ENCODE assay signal across 7 mouse cellular contexts in the genomic region with DNA sequence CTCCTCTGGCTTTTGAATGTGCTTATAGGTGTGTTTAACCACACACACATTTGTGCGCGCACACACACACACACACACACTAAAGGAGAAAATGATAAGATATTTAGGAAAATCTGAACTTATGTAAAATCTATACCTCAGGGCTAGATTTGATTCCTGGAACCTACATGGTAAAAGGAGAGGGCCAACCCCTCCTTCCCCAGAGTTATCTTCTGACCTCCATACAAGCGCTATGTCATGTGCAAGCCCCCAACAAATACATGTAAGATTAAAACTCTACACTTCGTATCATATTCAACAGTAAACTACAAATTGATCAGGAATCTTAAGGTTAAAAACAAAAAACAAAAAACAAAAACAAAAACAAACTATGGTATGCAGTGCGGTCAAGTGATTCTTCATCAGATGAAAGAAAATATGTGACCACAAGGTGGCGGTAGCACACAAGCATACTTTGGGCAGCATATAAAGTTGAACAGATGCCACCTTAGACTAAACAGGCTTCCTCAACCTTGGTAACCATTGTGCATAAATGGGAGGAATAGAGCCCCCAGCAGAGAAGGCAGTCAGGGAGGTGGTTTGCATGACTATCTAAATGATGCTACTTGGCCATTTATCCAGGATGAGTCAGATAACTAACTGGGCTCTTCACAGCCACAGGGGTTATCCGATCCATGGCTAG. TPM values are rescaled to one million over a fixed set of nuclear protein-coding genes. Genes with fewer than 3 reads are reported as not detected.
A peak's percentile ranks its signal among the peaks of the same experiment; 100 is the strongest.
DNase-seq lines count a peak whose midpoint lies in the region; ATAC-seq and TF ChIP-seq lines count a peak whose summit lies in the region.

No protein-coding gene starts in this region.

- peak; percentile 89 for TF ChIP-seq RAD21 in CH12.LX (IDR thresholded peaks at IDR 0.05; ENCODE audit: low read depth, low read length)

- no peak for TF ChIP-seq EP300 in CH12.LX (IDR thresholded peaks at IDR 0.05; ENCODE audit: low read length)

- peak; percentile 61 to 89; a peak in 3 of 4 replicates for TF ChIP-seq CTCF in CH12.LX (conservative IDR thresholded peaks at IDR 0.05 in 1 of 2, IDR thresholded peaks at IDR 0.05 in 1 of 2; ENCODE audit: low read depth in 2 of 2, low read length in 2 of 2)
- peak; percentile 88 for TF ChIP-seq CTCF in layer of hippocampus, adult 2 months (conservative IDR thresholded peaks at IDR 0.05)

- H3K4me2 ChIP-seq in CH12.LX (ENCODE audit: insufficient read depth, low read depth, poor library complexity, severe bottlenecking), result no peak overlapping the region
- H3K4me2 ChIP-seq in lung, embryonic 16.5 days (ENCODE audit: low read depth, low read length), result no peak overlapping the region

- in situ Hi-C loops in CH12.LX (cut with MboI; ENCODE audit: low pct_ligation_motif_present, low pct_unique_long_range_greater_than_20kb, low sequenced_read_pairs), result no loop called here

- H3K27ac ChIP-seq in CH12.LX (ENCODE audit: insufficient read depth, low read depth), result no peak overlapping the region
- H3K27ac ChIP-seq in embryonic facial prominence, embryonic 10.5 days (replicated peaks), result no peak overlapping the region
- no peak overlapping the region for H3K27ac ChIP-seq in layer of hippocampus, adult 2 months
- H3K27ac ChIP-seq in lung, embryonic 16.5 days (ENCODE audit: low read length), result no peak overlapping the region

- peaks cover 23 to 32% of the 10 kb centered on the region in 2 experiments for H3K36me3 ChIP-seq in CH12.LX (replicated peaks in 1 of 2; ENCODE audit: control insufficient read depth in 1 of 2, insufficient read depth in 1 of 2, low read length in 1 of 2)
- peaks cover 38% of the 10 kb centered on the region for H3K36me3 ChIP-seq in embryonic facial prominence, embryonic 10.5 days (replicated peaks)
- H3K36me3 ChIP-seq in lung, embryonic 16.5 days (ENCODE audit: control insufficient read depth, insufficient read depth, low read length), result peaks cover 33% of the 10 kb centered on the region

- no peaks in the 10 kb centered on the region for H3K79me2 ChIP-seq in CH12.LX (replicated peaks; ENCODE audit: control insufficient read depth, extremely low read depth, insufficient read depth, poor library complexity, severe bottlenecking)

- peak; percentile 69 for DNase-seq in CH12.LX (ENCODE audit: extremely low read depth)
- DNase-seq in adrenal gland, adult 18-20 months (ENCODE audit: low spot score in 2 of 2), result peak; percentile 48 to 54
- DNase-seq in embryonic facial prominence, embryonic 10.5 days (ENCODE audit: low spot score), result peak; percentile 54
- DNase-seq in layer of hippocampus, adult 2 months (ENCODE audit: low spot score in 2 of 2), result peak; percentile 32 to 70
- peak; percentile 69 for DNase-seq in retina, postnatal 7 days (ENCODE audit: low read depth, low spot score)

- H3K4me3 ChIP-seq in CH12.LX (replicated peaks in 1 of 3; ENCODE audit: low read depth in 2 of 3, low read length in 2 of 3, poor library complexity in 1 of 3), result no peak overlapping the region
- no peak overlapping the region for H3K4me3 ChIP-seq in embryonic facial prominence, embryonic 10.5 days
- H3K4me3 ChIP-seq in layer of hippocampus, adult 2 months, result no peak overlapping the region
- no peak overlapping the region for H3K4me3 ChIP-seq in lung, embryonic 16.5 days (ENCODE audit: low read length)

- no peak for TF ChIP-seq POLR2A in CH12.LX (IDR thresholded peaks at IDR 0.05; ENCODE audit: low read depth, low read length)

- H3K4me1 ChIP-seq in CH12.LX (ENCODE audit: control insufficient read depth in 1 of 2, insufficient read depth in 2 of 2), result no peaks in the 10 kb centered on the region
- no peaks in the 10 kb centered on the region for H3K4me1 ChIP-seq in embryonic facial prominence, embryonic 10.5 days
- H3K4me1 ChIP-seq in lung, embryonic 16.5 days (replicated peaks; ENCODE audit: control insufficient read depth, insufficient read depth, low read length), result no peaks in the 10 kb centered on the region

- H3K27me3 ChIP-seq in CH12.LX (replicated peaks), result no peaks in the 10 kb centered on the region
- no peaks in the 10 kb centered on the region for H3K27me3 ChIP-seq in embryonic facial prominence, embryonic 10.5 days (replicated peaks; ENCODE audit: low read depth, poor library complexity, severe bottlenecking)
- H3K27me3 ChIP-seq in lung, embryonic 16.5 days (ENCODE audit: control insufficient read depth, insufficient read depth, low read depth, low read length), result no peaks in the 10 kb centered on the region

- dilution Hi-C loops in CH12.LX (cut with MboI; ENCODE audit: extremely low pct_ligation_motif_present, extremely low pct_unique_long_range_greater_than_20kb, low sequenced_read_pairs), result no loop called here

- ATAC-seq in hematopoietic stem cell, adult 5-6 weeks (replicated peaks in 1 of 2; ENCODE audit: insufficient read depth in 1 of 2, low FRiP score in 2 of 2, low TSS enrichment in 1 of 2, low read depth in 1 of 2, poor library complexity in 2 of 2, severe bottlenecking in 2 of 2), result peak; percentile 87 to 91
- 0 out of 2 replicates have a peak, but pooled peaks have one; percentile 45 for ATAC-seq in lung, embryonic 16.5 days (ENCODE audit: low read depth)

- H3K9ac ChIP-seq in CH12.LX (ENCODE audit: insufficient read depth, low read depth), result no peak overlapping the region
- no peak overlapping the region for H3K9ac ChIP-seq in lung, embryonic 16.5 days (ENCODE audit: low read length)

- H3K9me3 ChIP-seq in CH12.LX (replicated peaks; ENCODE audit: low read length), result peaks cover 14% of the 10 kb centered on the region
- H3K9me3 ChIP-seq in embryonic facial prominence, embryonic 10.5 days, result peaks cover 26% of the 10 kb centered on the region
- H3K9me3 ChIP-seq in lung, embryonic 16.5 days (ENCODE audit: control insufficient read depth, low read length), result peaks cover 19% of the 10 kb centered on the region

- WGBS in embryonic facial prominence, embryonic 10.5 days, result 59% methylated on average over 7 of the region's 7 CpGs
- 51% methylated on average over 7 of the region's 7 CpGs for whole genome bisulfite sequencing in lung, embryonic 16.5 days

TF ChIP-seq in CH12.LX, 34 proteins besides CTCF, POLR2A, EP300 and RAD21:
- no peak for TF ChIP-seq HCFC1 (IDR thresholded peaks at IDR 0.05; ENCODE audit: low read depth, low read length)
- no peak for TF ChIP-seq E2F4 (IDR thresholded peaks at IDR 0.05; ENCODE audit: insufficient replicate concordance, low read depth, low read length)
- TF ChIP-seq USF1 (IDR thresholded peaks at IDR 0.05; ENCODE audit: low read depth, low read length), result no peak
- TF ChIP-seq KAT2A (IDR thresholded peaks at IDR 0.05; ENCODE audit: insufficient replicate concordance, low read length), result no peak
- no peak for TF ChIP-seq ZKSCAN1 (IDR thresholded peaks at IDR 0.05; ENCODE audit: borderline replicate concordance, low read depth, low read length)
- 0 out of 2 replicates have a peak, but pooled peaks have one; percentile 1 for TF ChIP-seq ZC3H11A (IDR thresholded peaks at IDR 0.05; ENCODE audit: low read depth, low read length)
- no peak for TF ChIP-seq MEF2A (IDR thresholded peaks at IDR 0.05; ENCODE audit: borderline replicate concordance, low read depth, low read length)
- no peak for TF ChIP-seq MAFK (IDR thresholded peaks at IDR 0.05; ENCODE audit: insufficient replicate concordance, low read length)
- TF ChIP-seq SIN3A (IDR thresholded peaks at IDR 0.05; ENCODE audit: low read length), result no peak
- no peak for TF ChIP-seq MAZ (IDR thresholded peaks at IDR 0.05; ENCODE audit: low read depth, low read length)
- no peak for TF ChIP-seq TBP (conservative IDR thresholded peaks at IDR 0.05; ENCODE audit: low read depth, low read length)
- TF ChIP-seq PAX5 (IDR thresholded peaks at IDR 0.05; ENCODE audit: low read length), result no peak
- no peak for TF ChIP-seq CHD1 (IDR thresholded peaks at IDR 0.05; ENCODE audit: low read depth, low read length)
- no peak for TF ChIP-seq NELFE (IDR thresholded peaks at IDR 0.05; ENCODE audit: low read depth, low read length)
- peak; percentile 76 for TF ChIP-seq SMC3 (IDR thresholded peaks at IDR 0.05; ENCODE audit: low read depth, low read length)
TF ChIP-seq in CH12.LX: peak in this region for 2.

RNA-seq across cellular contexts. Expression of gene Zfp26, which starts 6.9 kb away (rescaled TPM):
- total RNA-seq in CH12.LX (2012; rRNA removed) (13.3 and 16.5 TPM in 2 replicates), CH12.LX (2014; rRNA removed) (17.3 and 22.0 TPM in 2 replicates)
- polyA plus RNA-seq in CH12.LX (2012; ENCODE audit: insufficient read length, low read depth), result 9.4 and 11.7 TPM in 2 replicates
- 10 to 100 TPM; 15.5 to 17.3 TPM for total RNA-seq in adrenal gland, adult 18-20 months (2021)
- 24.8 and 25.4 TPM in 2 replicates for polyA plus RNA-seq in embryonic facial prominence, embryonic 10.5 days (2016; fragmentation: Nextera tagmentation; extraction: Ambion mirVana)
- total RNA-seq in hematopoietic stem cell, adult 5-6 weeks (2017), result 38.0 and 56.2 TPM in 2 replicates
- total RNA-seq in layer of hippocampus, adult 2 months (2021), result 10 to 100 TPM; 26.4 to 28.1 TPM
- 20.5 and 21.5 TPM in 2 replicates for polyA plus RNA-seq in lung, embryonic 16.5 days (2015; fragmentation: Nextera tagmentation; extraction: Ambion mirVana)

RNA-seq across cellular contexts. Expression of gene Zfp426, which starts 25.6 kb away (rescaled TPM):
- 13.9 and 14.7 TPM in 2 replicates for total RNA-seq in CH12.LX (2012; rRNA removed)
- total RNA-seq in CH12.LX (2014; rRNA removed), result 18.2 and 19.3 TPM in 2 replicates
- polyA plus RNA-seq in CH12.LX (2012; ENCODE audit: insufficient read length, low read depth), result 11.8 and 13.0 TPM in 2 replicates
- 10 to 100 TPM; 20.4 to 20.9 TPM for total RNA-seq in adrenal gland, adult 18-20 months (2021)
- polyA plus RNA-seq in embryonic facial prominence, embryonic 10.5 days (2016; fragmentation: Nextera tagmentation; extraction: Ambion mirVana), result 22.1 and 22.2 TPM in 2 replicates
- 24.3 and 33.7 TPM in 2 replicates for total RNA-seq in hematopoietic stem cell, adult 5-6 weeks (2017)
- total RNA-seq in layer of hippocampus, adult 2 months (2021), result 10 to 100 TPM; 23.9 to 29.3 TPM
- 21.4 and 24.0 TPM in 2 replicates for polyA plus RNA-seq in lung, embryonic 16.5 days (2015; fragmentation: Nextera tagmentation; extraction: Ambion mirVana)

RNA-seq across cellular contexts. Expression of gene Zfp266, which starts 54.3 kb away (rescaled TPM):
- total RNA-seq in CH12.LX (2012; rRNA removed) (20.4 and 23.6 TPM in 2 replicates), CH12.LX (2014; rRNA removed) (24.0 and 26.3 TPM in 2 replicates)
- 11.6 and 12.3 TPM in 2 replicates for polyA plus RNA-seq in CH12.LX (2012; ENCODE audit: insufficient read length, low read depth)
- 10 to 100 TPM; 31.0 to 34.2 TPM for total RNA-seq in adrenal gland, adult 18-20 months (2021)
- 146 and 152 TPM in 2 replicates for polyA plus RNA-seq in embryonic facial prominence, embryonic 10.5 days (2016; fragmentation: Nextera tagmentation; extraction: Ambion mirVana)
- 71.9 and 79.2 TPM in 2 replicates for total RNA-seq in hematopoietic stem cell, adult 5-6 weeks (2017)
- 10 to 100 TPM; 39.8 to 45.1 TPM for total RNA-seq in layer of hippocampus, adult 2 months (2021)
- 113 and 120 TPM in 2 replicates for polyA plus RNA-seq in lung, embryonic 16.5 days (2015; fragmentation: Nextera tagmentation; extraction: Ambion mirVana)
